Mouse (Mus musculus) kidney, postnatal 25 days (tissue): ENCODE measurements around the gene Hrc.

Source experiments
- DNase-seq, 2 experiments: peaks; one replicate each; pipeline ENCODE4 v3.0.0; 2021; ENCODE audit warnings: mixed read lengths in 2 of 2

Gene Hrc

DNA sequence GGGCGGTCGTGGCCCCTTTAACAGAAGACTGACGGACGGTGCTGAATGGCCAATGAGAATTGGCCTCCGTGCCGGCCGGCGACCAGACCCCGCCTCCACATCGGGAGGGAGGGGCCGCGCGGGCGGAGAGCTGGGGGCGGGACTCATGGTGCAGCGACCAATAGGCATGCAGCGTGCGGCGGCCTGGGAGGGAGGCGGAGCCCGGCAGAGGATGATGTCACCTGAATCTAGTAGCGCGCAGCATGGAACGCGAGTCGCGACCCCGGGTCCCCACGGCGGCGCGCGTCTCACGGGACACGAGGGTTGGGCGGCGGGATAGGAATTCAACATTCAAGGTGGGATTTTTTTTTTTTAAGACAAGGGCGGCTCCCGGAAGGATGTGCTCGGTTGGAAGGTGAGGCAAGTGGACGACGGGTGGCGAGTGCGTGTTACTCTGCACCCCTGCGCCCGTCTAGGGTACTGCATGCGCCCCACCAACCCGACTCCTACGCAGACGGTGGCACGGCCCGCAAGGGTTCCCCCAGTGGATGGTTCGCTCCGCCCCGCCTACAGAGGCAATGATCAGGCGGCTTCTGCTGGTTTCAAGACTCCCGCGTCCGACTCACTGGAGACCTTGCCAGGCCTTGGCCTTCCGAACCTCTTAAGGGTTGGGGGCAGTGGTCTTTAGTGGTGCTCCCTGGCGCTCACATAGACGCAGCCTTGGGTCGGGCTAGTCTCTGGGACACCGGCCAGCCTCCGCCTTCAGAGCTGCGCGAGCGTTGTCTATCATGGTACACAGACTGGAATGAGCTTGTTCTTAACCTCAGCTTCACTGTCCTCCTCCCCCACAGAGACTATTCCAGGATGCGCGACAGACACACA lies 32.2 kb downstream of the Hrc start:
- DNase-seq, result peak; percentile 96 to 97

DNA sequence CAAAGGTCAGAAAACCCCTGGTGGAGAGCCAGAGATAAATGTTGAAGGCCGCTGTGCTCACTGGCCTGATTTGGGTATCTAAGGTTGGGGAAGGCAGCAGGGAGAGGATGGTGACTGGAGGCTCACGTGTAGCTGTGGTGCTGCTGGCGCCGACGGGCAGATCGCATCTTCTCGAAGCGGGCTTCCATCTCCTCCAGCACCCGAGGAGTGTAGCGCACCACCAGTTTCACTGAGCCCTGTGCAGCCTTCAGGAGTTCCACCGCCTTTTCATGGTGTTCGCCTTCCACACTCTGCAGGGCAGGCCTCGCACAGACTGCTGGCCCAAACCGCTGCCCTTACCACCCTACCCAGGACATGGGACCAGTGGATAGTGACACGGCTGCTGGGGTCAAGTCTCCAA lies 33.1 kb downstream of the Hrc start:
- no peak for DNase-seq

- no peak for DNase-seq
These were observed 34.1 kb downstream of the Hrc start for GRCm38 (mm10) chr7:45369022-45369745.

- no peak for DNase-seq
These were observed 34.9 kb downstream of the Hrc start for GRCm38 (mm10) chr7:45369836-45370474.

GRCm38 (mm10) chr7:45370475-45371311 lies 35.6 kb downstream of the Hrc start, which contains the start of gene Lin7b:
Gene Lin7b (minus strand): TSS chr7:45370583.
- DNase-seq, result peak; percentile 92 to 96

GRCm38 (mm10) chr7:45372371-45372770 lies 37.3 kb downstream of the Hrc start:
- DNase-seq, result no peak

- no peak for DNase-seq
These were observed 39.5 kb downstream of the Hrc start for GRCm38 (mm10) chr7:45374620-45375019.

DNA sequence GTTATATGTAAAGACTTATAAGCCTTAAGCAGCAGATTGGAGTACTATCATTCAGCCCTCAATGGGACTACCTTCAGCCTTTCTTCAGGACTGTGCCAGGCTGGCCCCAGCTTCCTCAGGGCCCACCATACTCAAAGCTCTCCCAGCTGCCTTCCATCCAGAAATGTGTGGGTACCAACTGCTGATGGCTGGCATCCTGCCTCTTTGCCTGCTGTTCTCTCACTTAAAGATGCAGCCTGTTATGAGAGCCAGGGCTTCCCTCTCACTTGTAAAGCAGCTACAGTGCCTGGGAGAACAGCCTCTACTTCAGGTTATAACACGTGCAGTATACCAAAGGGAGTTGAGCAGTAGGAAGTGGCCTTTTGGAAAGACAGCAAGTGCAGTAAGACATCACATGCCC lies 41.0 kb downstream of the Hrc start:
- no peak for DNase-seq

DNA sequence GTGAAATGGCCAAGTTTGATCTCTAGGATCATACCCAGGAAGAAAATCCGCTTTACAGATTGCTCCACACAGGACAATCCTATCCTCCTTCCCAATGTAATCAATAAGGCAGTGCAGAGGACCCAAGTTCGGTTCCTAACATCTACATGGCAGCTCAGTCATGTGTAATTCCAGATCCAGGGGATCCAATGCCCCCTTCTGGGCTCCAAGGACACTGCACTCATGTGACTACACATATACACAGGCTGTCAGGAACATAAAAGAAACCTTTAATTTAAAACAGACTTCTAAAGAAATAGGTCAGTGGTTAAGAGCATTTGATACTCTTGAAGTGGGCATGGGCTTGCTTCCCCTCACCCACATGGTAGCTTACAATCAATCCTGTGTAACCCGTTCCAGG lies 51.0 kb downstream of the Hrc start:
- no peak for DNase-seq
